Mouse (Mus musculus): Measurements from ENCODE around the gene Mdga1. TPM values are rescaled to one million over a fixed set of nuclear protein-coding genes. Genes with fewer than 3 reads are reported as not detected.

The Mdga1 gene
- polyA plus RNA-seq, 1 experiment: 1.4 TPM

DNA sequence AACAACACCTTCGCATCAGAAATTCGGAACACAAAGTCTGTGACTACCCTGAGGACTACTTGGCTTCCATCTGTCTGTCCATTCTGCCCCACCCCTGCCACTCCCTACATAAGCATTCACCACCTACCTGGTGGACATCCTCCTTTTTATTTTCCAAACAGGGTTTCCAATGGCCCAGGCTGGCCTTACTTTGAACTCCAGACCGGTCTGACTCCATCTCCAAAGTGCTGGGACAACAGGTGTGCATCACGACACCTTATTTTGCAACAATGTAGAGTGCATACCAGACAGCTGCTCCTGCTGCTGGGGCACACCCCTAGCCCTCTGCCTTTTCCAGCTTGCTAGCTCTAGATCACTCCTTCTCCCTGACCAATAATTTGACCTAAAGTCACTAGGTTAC, 115.1 kb downstream of the Mdga1 start:
- no peak for DNase-seq (ENCODE audit: low read depth, low spot score)
- WGBS: 81% methylated on average over 4 of the region's 4 CpGs

DNA sequence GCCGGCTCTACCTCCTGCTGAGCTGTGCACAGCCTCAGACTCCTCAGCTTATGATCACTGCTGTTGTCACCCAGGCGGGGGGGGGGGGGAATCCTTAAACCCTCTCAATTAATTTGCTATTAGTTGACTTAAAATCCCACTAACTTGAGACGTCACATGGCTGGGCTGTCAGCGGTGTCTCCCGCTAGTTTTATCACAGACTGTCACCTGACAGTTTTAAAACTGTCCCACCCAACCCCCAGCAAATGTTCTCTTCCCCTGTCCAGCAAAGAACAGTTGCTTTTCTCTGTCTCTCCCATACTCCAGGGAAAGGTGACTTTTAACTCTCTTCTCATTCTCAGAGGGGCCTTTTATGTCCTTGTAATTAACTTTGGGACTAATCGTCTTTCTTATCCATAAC, 115.5 kb downstream of the Mdga1 start:
- no peak for DNase-seq (ENCODE audit: low read depth, low spot score)
- WGBS: 52% methylated on average over 6 of the region's 6 CpGs

DNA sequence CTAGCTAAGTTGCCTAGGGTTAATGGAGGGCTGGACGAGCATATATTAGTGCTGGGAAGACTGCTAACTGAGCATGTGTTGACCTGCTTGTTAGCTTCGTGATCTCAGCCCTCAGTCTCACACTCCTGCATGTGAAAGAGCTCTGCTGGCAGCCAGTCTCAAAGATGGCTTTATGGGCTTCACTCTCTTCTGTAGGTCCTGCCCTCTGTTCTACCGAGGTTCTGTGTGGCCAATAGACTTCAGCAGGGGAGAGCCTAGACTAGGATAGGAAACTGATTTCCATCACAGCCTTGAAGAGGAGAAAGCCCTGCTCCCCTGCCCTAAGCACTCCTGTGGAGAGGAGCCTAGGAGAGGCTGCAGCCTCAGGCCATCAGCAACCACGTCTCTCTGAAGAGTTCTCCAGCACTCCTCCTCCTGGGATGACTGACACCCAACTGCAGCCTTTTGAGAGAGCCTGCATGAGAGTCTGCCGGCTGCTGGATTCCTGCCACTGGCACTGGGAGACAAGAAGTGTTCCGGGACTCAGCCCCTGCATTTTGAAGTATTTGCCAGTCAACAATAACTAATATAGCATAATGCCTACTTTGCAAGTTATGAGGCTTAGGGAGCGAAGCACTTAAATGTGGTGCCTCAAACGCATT, 116.9 kb downstream of the Mdga1 start:
- WGBS: 55% methylated on average over 8 of the region's 8 CpGs
- no peak for DNase-seq (ENCODE audit: low read depth, low spot score)

DNA sequence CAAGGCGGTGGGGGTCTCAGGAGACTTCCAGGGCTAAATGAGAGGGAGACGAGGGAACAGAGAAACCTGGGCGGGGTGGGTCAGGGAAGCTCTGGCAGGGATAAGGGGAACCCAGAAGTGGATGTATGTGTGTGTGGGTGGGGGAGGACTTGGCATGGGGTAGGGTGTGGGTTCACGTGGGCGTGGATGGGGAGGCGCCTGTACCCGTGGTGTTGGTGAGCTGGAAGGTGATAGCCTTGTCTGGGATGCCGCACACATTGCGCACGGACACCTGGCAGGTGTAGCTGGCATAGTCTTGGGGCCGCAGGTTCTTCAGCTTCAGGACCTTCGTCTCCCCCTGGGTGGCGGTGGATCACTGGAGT, 120.5 kb downstream of the Mdga1 start:
- no peak for DNase-seq (ENCODE audit: low read depth, low spot score)
- WGBS: 70% methylated on average over 13 of the region's 13 CpGs

DNA sequence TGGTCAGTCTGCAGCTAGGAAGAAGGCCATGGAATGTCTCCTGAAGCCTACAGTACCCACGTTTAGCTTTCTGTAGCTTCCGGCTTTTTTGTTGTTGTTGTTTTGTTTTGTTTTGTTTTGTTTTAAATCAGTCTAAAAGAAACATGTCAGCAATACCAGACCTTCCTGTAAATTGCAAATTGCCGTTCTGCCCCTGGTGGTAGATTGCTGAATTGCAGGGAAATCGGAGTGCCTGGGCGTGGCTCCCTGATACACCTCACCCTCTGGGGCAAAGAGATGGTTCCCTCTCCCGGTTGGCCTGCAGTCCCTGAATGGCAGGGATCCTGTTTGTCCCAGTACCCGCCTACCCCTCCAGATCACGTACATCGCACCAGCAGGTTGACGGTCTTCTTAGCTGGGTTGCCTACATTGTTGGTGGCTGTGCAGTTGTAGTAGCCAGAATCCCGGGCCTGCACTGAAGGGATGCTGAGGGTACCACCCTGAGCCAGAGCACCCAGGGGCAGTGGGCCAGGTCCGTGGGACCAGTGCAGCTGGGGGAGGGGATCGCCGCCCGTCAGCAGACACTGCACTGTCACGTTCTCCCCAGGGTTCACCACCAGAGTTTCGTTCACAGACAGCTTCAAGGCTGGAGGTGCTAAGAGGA, 121.0 kb downstream of the Mdga1 start:
- peak; percentile 43 for DNase-seq (ENCODE audit: low read depth, low spot score)
- 40% methylated on average over 17 of the region's 17 CpGs for WGBS

DNA sequence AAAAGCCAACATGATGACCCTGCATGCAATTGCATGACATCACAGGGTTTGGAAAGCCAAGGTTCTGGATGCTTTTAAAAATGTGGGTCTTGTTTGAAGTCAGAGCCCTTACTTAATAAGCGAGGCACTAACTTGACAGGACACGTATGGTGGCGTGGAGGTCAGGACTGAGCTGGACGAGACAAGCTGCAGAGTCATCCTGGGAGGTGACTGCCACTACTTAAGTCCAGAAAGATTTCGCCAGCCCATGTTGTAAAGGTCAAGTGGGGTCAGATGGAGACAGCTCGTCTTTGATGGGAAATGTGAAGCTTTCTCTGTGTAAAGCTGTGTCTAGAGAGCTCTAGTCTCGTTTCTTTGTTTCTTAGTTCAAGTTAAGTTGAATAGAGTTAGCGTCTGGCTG, 122.6 kb downstream of the Mdga1 start:
- 63% methylated on average over 8 of the region's 8 CpGs for WGBS
- DNase-seq (ENCODE audit: low read depth, low spot score): no peak

DNA sequence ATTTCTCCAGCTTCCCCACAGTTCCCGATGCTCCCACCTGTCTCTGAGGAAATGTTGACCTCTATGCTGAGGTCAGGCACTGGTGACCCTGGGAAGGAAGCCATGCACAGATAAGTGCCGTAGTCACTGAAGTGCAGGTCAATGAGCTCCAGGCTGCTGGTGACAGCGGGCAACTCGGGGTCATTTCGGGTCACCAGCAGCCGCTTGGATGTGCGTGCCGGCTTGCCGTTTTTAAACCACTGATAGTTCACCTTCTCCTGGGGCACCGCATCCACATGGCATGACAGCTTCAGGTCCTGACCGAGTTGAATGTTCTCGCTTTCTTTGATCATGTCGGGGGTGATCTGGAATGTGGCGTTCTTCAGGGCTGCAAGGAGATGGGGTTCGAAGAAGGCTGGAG, 123.6 kb downstream of the Mdga1 start:
- 78% methylated on average over 15 of the region's 15 CpGs for WGBS
- DNase-seq (ENCODE audit: low read depth, low spot score): no peak

DNA sequence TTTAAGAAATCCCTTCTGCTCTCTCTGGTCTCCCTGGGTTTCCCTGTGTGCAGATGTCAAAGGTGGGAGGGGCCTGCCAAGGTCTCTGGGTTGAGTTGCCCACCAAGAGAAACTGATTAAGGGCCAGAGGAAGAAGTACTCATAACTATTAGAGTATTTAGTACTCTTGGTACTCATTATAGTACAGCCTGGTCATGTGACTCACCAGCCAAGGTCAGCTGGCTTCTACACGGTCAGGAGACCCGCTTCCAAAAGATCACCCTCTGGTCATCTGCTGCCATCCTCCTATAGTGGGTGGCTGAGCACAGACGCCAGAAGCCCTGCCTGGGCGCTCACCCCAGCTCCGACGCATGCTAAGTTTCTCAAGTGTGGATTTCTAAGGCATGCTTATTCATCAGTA, 124.9 kb downstream of the Mdga1 start:
- no peak for DNase-seq (ENCODE audit: low read depth, low spot score)
- 81% methylated on average over 6 of the region's 6 CpGs for WGBS

DNA sequence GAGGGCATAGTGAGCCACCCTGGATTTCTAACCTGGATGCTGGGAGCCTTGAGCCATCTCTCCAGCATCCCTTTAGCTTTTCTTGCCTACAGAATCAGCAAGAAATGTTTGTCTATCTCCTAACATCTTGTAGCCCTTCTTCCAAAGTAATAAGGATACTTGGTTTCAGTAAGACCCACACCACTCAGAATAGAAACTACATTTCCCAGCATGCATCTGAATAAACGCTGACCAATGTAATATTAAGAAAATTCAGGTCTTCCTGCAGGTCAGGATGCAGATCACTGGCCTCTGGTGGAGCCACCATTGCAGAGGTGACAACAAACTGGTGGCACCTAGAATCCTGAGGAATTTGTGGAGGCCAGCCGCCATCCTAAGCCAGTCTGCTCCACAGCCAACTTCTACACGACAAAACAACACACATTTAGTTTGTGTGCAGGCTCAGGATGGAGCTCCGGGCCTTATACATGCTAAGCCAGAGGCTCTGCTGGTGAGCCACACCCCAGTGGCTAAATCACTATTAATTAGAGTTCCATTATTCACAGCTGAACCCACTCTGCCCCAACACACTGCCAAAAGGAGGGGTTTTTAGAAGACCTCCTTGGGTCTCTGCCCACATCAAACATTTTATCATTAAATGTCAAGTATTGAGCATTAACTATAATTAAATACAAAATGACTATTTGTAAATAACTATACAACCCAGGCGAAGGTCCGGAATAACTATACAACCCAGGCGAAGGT, 126.3 kb downstream of the Mdga1 start:
- DNase-seq (ENCODE audit: low read depth, low spot score): no peak
- 87% methylated on average over 7 of the region's 7 CpGs for WGBS

DNA sequence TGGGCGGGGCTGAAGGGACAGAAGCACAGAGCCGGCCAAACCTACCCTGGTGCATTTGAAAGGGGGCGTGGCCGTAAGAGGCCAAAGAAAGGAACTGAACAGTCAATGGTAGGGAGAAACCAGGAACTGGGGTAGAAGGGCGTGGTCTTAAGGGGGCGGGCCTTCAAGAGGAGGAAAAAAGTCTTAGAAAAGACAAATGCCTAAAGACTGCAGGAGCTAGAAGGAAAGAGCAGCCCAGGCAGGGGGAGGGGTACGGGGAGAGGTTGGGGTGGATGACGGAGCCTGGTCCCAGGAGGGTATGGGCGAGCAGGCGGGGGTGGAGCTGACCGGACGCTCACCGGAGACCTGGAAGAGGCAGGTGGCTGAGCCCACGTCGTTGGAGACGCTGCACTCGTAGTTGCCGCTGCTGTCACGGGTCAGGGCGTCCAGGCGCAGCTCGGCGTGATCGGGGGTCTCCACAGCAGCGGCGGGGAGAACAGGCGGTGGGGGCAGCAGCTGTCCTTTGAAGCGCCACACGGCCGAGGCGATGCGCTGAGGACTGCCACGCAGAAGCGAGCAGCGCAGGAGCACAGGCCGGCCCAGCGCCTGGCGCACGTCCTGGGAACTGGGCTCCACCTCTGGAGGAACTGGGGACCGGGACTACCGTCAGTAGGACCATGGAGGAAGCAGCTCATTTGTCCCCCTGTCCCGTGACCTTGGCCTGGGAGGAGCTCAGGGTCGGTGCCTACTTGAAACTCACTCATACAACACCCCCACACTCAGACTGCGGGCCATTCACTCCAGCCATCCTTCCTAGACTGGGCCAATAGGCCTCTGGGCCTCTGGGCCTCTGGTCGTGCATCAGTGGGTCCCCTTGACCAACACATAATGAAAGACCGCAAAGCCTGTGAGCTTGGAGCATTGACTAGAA, 127.9 kb downstream of the Mdga1 start:
- peak; percentile 76 for DNase-seq (ENCODE audit: low read depth, low spot score)
- WGBS: 7% methylated on average over 46 of the region's 46 CpGs

DNA sequence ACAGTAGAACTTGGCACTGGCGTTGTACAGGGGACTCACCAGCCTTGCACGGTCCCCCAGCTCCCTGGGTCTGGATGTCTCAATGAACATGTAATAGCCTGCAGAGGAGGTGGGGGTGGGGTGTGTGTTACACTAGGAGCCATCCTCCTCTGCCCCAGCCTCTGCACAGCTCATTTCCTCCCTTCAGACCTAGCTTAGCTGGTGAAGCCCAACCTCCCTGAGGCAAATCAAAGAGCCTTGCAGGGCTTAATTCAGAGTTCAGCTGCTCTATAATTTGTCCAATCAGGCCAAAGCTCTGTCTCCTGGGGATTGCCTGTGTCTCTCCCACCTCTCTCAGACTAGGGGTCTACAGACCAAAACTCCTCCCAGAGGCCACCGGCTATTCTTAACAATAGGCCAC, 131.9 kb downstream of the Mdga1 start:
- no peak for DNase-seq (ENCODE audit: low read depth, low spot score)
- WGBS: 61% methylated on average over 3 of the region's 3 CpGs

DNA sequence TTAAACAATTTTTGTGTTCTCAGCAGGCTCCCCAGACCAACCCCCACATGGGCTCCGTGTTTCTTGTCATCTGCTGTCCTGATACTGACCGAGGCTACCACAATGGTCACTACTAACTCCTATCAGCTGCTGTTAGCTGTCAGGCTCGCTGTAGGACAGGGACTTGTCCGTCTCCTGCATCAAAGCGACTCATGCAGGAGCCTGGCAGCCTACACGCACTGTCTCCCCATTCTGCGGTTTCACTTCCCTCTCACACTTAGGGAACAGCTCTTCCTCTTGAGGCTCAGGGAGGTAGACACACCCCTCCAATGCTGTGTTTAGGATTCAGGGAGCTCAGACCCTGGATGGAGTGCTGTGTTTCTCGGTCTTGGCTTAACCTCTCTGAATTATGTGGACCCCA, 132.4 kb downstream of the Mdga1 start:
- DNase-seq (ENCODE audit: low read depth, low spot score): no peak
- WGBS: 57% methylated on average over 8 of the region's 8 CpGs

DNA sequence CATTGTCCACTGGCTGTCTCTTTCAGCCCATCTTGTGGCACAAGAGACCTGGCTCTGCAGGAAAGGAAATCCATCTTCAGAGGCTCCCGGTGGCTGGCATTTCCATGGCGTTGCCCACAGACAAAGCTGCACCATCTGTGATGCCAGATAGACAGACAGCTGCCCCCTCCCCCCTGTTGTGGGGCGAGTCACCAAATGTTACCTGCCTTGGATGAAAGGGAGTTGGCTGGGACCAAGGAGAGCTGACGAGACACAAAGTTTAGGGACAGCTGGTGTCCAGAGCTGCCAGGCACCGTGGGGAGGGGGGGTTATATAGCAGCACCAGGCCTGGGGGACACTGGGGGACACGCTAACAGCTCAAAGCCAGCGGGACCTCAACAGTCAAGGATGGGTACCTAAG, 135.1 kb downstream of the Mdga1 start:
- WGBS: 73% methylated on average over 7 of the region's 7 CpGs
- DNase-seq (ENCODE audit: low read depth, low spot score): no peak

DNA sequence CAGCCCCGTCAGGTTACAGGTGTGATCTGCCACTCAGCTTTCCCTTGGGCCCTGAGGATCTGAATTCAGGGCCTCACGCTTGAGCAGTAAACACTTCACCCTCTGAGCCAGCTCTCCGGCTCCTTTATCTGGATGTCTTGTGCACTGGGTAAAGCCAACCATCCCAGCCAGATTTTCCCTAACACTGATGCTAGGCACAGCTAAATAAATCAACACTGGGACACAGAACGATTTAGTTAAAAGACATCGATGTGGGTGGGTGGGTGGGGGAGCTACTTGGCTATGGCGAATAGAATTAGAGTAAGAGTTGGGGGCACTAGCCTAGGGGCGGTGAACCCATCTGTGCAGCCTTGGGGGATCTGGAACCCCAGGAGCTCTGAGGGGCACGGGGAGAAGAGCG, 135.6 kb downstream of the Mdga1 start:
- DNase-seq (ENCODE audit: low read depth, low spot score): no peak
- 85% methylated on average over 9 of the region's 9 CpGs for WGBS

DNA sequence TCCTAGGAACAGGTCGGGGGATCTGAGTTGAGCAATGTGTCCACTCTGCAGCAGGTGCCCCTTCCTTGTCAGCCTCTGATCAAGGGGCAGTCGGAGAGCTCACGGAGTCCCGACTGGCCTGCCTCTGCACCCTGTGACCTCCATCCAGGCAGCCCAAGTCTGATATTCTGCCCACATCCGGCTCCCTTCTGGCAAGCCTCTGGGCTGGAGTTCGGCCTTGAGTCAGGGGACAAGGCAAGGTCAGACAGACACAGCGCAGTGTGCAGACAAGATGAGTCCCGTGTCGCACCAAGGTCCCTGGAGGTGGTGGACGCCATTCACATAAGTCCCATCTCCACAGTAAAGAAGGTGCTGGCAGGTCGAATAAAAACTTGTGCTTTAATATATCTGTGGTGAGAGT, 138.2 kb downstream of the Mdga1 start:
- DNase-seq (ENCODE audit: low read depth, low spot score): no peak
- WGBS: 83% methylated on average over 11 of the region's 11 CpGs

DNA sequence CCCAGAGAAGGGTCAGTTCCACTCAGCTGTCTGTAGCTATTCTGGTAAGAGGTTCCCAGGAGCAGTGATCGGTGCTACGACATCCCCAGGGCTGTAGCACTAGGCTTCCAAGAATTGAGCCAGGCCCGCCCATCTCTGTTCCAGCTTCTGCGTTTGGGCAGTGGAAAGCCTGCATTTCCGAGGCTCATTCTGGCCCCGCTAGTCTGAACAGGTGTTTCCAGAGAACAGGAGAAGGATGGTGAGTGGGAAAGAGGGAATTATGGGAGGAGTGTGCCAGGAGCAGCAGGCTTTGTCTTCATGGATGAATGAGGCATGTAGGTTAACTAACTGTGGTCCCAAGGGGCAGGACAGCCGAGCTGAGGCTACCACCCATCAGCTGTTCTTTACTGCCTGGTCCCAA, 140.8 kb downstream of the Mdga1 start:
- 72% methylated on average over 7 of the region's 7 CpGs for WGBS

DNA sequence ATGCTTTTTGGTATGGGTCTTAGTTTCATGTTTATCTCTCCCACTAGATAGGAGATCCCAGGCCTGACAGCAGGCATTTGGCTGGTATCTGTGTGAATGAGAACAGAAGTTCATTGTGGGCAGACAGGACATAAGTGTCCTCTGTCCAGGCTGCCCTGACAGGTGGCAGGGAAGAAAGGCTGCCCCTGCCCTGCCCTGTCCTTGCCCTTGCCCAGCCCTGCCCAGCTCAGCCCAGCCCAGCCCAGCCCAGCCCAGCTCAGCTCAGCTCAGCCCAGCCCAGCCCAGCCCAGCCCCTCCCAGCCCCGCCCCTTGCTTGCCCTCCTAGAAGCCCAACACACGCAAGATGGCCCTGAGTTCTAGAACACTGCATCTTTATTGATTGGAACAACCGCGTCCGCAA, 142.3 kb downstream of the Mdga1 start:
- WGBS: 47% methylated on average over 5 of the region's 5 CpGs
- DNase-seq (ENCODE audit: low read depth, low spot score): no peak

More for the DNA sequence above, 140.8 kb downstream of the Mdga1 start:
- no peak for DNase-seq (ENCODE audit: low read depth, low spot score)

DNA sequence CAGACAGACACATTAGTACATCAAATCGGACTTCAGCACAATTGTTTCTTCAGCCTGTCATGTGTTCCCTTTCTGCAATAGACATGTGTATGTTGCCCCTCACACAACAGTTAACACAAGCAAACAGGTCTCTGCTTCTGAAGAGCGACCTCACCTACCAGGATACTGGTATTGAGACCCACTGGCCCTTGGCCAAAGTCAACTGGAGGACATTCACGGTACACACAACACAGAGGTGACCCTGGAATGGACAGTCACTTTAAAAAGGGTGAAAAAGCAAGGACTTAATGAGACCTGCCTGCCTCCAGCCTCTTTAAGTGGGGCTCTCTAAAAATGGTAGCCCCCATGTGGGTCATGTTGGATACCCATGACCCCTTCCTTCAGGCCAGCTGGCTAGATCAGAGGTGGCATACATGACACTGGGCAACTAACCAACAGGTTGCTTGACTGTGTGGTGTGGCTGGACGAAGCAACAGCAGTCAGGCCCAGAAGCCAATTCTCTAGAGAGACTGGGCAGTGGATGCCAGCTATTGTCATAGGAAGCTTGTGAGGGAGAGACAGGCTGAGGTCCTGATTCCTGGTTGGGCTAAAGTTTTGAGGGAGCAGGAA, 145.3 kb downstream of the Mdga1 start:
- 53% methylated on average over 4 of the region's 4 CpGs for WGBS
- no peak for DNase-seq (ENCODE audit: low read depth, low spot score)

DNA sequence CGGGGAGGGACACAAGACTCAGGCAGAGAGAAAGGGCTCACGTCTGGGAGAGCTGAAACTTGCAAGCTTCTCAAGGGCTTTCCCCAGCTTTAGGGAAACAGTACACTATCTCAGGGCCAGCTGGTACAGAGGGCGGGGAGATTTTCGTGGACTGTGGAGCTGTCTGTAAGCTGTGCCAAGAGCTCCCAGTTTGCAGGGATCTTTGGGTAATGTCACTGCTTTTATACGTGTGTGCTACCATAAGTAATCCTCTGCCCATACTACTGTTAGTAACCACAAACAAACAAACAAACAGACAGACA, 145.7 kb downstream of the Mdga1 start:
- WGBS: 25% methylated on average over 5 of the region's 5 CpGs
- DNase-seq (ENCODE audit: low read depth, low spot score): no peak
